Mouse (Mus musculus): ENCODE measurements around the gene Taar5.

- TF ChIP-seq POLR2A (IDR thresholded peaks at IDR 0.05; ENCODE audit: borderline replicate concordance, extremely low read depth, low read depth, low read length) (no peak), CTCF (IDR thresholded peaks at IDR 0.05; ENCODE audit: insufficient read depth, low read length) (peak; percentile 65)
Measured at GRCm38 (mm10) chr10:23978901-23979705, 8.6 kb downstream of the Taar5 start.
